Mouse (Mus musculus): ENCODE results near the gene Ralgps2. TPM values are rescaled to one million over a fixed set of nuclear protein-coding genes. Genes with fewer than 3 reads are reported as not detected.

Ralgps2 gene
- polyA plus RNA-seq (2012; rRNA removed), result 4.5 and 5.9 TPM in 2 replicates

GRCm38 (mm10) chr1:156939251-156940141 is at the start of gene Ralgps2:
Ralgps2 (minus strand) TSS chr1:156939626.
- H3K4me1 ChIP-seq (ENCODE audit: control insufficient read depth, insufficient read depth, low read length), result peaks cover 8% of the 10 kb centered on the region; the same call in 1 of the 2 replicates
- H3K27me3 ChIP-seq (replicated peaks; ENCODE audit: control insufficient read depth, insufficient read depth, low read length), result no peaks in the 10 kb centered on the region; the same call in 1 of the 2 replicates
- TF ChIP-seq CTCF (conservative IDR thresholded peaks at IDR 0.05; ENCODE audit: insufficient read depth, insufficient read length, low read depth, low read length), result no peak
- TF ChIP-seq POLR2A (IDR thresholded peaks at IDR 0.05; ENCODE audit: low read depth, low read length), result no peak
- 1% methylated on average over 122 of the region's 124 CpGs for WGBS
- peak within 1 kb of the TSS; percentile 80 for H3K4me3 ChIP-seq (ENCODE audit: insufficient read depth, low read depth, low read length)
- H3K27ac ChIP-seq (ENCODE audit: insufficient read depth, low read depth, low read length), result peak within 1 kb of the TSS; percentile 38
- H3K36me3 ChIP-seq (ENCODE audit: control insufficient read depth, insufficient read depth, low read length), result no peaks in the 10 kb centered on the region
- DNase-seq, result peak; percentile 76

- 61% methylated on average over 3 of the region's 3 CpGs for WGBS
- Histone ChIP-seq H3K4me1 (ENCODE audit: control insufficient read depth, insufficient read depth, low read length) (peaks cover 4% of the 10 kb centered on the region; the same call in 1 of the 2 replicates), H3K27me3 (replicated peaks; ENCODE audit: control insufficient read depth, insufficient read depth, low read length) (no peaks in the 10 kb centered on the region), H3K27ac (ENCODE audit: insufficient read depth, low read depth, low read length) (no peak overlapping the region), H3K36me3 (ENCODE audit: control insufficient read depth, insufficient read depth, low read length) (no peaks in the 10 kb centered on the region), H3K4me3 (ENCODE audit: insufficient read depth, low read depth, low read length) (no peak overlapping the region)
- TF ChIP-seq CTCF (conservative IDR thresholded peaks at IDR 0.05; ENCODE audit: insufficient read depth, insufficient read length, low read depth, low read length), result no peak
- no peak for TF ChIP-seq POLR2A (IDR thresholded peaks at IDR 0.05; ENCODE audit: low read depth, low read length)
- DNase-seq, result no peak
Observed at GRCm38 (mm10) chr1:156987576-156987975, 48.1 kb upstream of the Ralgps2 start.

GRCm38 (mm10) chr1:156986641-156987345 is 47.4 kb upstream of the Ralgps2 start:
- Histone ChIP-seq H3K4me3 (ENCODE audit: insufficient read depth, low read depth, low read length) (no peak overlapping the region), H3K36me3 (ENCODE audit: control insufficient read depth, insufficient read depth, low read length) (no peaks in the 10 kb centered on the region), H3K4me1 (ENCODE audit: control insufficient read depth, insufficient read depth, low read length) (peaks cover 4% of the 10 kb centered on the region; the same call in 1 of the 2 replicates), H3K27me3 (replicated peaks; ENCODE audit: control insufficient read depth, insufficient read depth, low read length) (no peaks in the 10 kb centered on the region), H3K27ac (ENCODE audit: insufficient read depth, low read depth, low read length) (no peak overlapping the region)
- DNase-seq, result no peak
- 79% methylated on average over 6 of the region's 6 CpGs for WGBS
- TF ChIP-seq CTCF (conservative IDR thresholded peaks at IDR 0.05; ENCODE audit: insufficient read depth, insufficient read length, low read depth, low read length) (no peak), POLR2A (IDR thresholded peaks at IDR 0.05; ENCODE audit: low read depth, low read length) (no peak)

GRCm38 (mm10) chr1:156985657-156986640 is 46.5 kb upstream of the Ralgps2 start:
- TF ChIP-seq POLR2A (IDR thresholded peaks at IDR 0.05; ENCODE audit: low read depth, low read length) (no peak), CTCF (conservative IDR thresholded peaks at IDR 0.05; ENCODE audit: insufficient read depth, insufficient read length, low read depth, low read length) (no peak)
- H3K4me3 ChIP-seq (ENCODE audit: insufficient read depth, low read depth, low read length), result no peak overlapping the region
- peaks cover 4% of the 10 kb centered on the region; the same call in 1 of the 2 replicates for H3K4me1 ChIP-seq (ENCODE audit: control insufficient read depth, insufficient read depth, low read length)
- WGBS, result 44% methylated on average over 6 of the region's 6 CpGs
- no peaks in the 10 kb centered on the region for H3K36me3 ChIP-seq (ENCODE audit: control insufficient read depth, insufficient read depth, low read length)
- DNase-seq, result peak; percentile 45
- no peaks in the 10 kb centered on the region for H3K27me3 ChIP-seq (replicated peaks; ENCODE audit: control insufficient read depth, insufficient read depth, low read length)
- H3K27ac ChIP-seq (ENCODE audit: insufficient read depth, low read depth, low read length), result no peak overlapping the region

GRCm38 (mm10) chr1:156983009-156983870 is 43.8 kb upstream of the Ralgps2 start:
- 62% methylated on average over 14 of the region's 14 CpGs for WGBS
- Histone ChIP-seq H3K4me1 (ENCODE audit: control insufficient read depth, insufficient read depth, low read length) (peaks cover 10% of the 10 kb centered on the region), H3K27ac (ENCODE audit: insufficient read depth, low read depth, low read length) (no peak overlapping the region), H3K36me3 (ENCODE audit: control insufficient read depth, insufficient read depth, low read length) (no peaks in the 10 kb centered on the region), H3K27me3 (replicated peaks; ENCODE audit: control insufficient read depth, insufficient read depth, low read length) (no peaks in the 10 kb centered on the region), H3K4me3 (ENCODE audit: insufficient read depth, low read depth, low read length) (no peak overlapping the region)
- no peak for DNase-seq
- no peak for TF ChIP-seq CTCF (conservative IDR thresholded peaks at IDR 0.05; ENCODE audit: insufficient read depth, insufficient read length, low read depth, low read length)
- no peak for TF ChIP-seq POLR2A (IDR thresholded peaks at IDR 0.05; ENCODE audit: low read depth, low read length)

GRCm38 (mm10) chr1:156981975-156982374 is 42.5 kb upstream of the Ralgps2 start:
- no peaks in the 10 kb centered on the region for H3K27me3 ChIP-seq (replicated peaks; ENCODE audit: control insufficient read depth, insufficient read depth, low read length)
- WGBS, result 78% methylated on average over 9 of the region's 9 CpGs
- no peak overlapping the region for H3K27ac ChIP-seq (ENCODE audit: insufficient read depth, low read depth, low read length)
- DNase-seq, result no peak
- TF ChIP-seq CTCF (conservative IDR thresholded peaks at IDR 0.05; ENCODE audit: insufficient read depth, insufficient read length, low read depth, low read length) (no peak), POLR2A (IDR thresholded peaks at IDR 0.05; ENCODE audit: low read depth, low read length) (no peak)
- no peaks in the 10 kb centered on the region for H3K36me3 ChIP-seq (ENCODE audit: control insufficient read depth, insufficient read depth, low read length)
- no peak overlapping the region for H3K4me3 ChIP-seq (ENCODE audit: insufficient read depth, low read depth, low read length)
- H3K4me1 ChIP-seq (ENCODE audit: control insufficient read depth, insufficient read depth, low read length), result peaks cover 11% of the 10 kb centered on the region
